ENCODE assay signal across 8 mouse cellular contexts in the genomic region with DNA sequence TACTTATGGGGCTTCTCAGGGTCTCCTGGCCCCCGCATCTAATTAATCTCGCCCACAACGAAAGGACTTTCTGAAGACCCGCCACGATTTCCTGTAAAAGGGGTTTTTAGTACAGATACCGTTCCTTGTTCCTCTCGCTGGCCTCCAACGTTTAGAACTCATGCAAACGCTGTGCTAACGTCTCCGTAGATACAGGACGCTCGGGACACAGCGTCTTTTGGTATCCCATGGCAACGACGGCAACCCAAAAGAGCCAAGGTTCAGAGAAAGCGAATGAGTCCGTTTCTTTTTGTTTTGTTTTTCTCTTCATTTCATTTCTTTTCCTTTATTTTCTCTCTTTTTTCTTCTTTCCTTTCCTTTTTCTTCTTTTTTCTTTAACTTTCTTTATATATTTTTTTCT. TPM values are rescaled to one million over a fixed set of nuclear protein-coding genes. Genes with fewer than 3 reads are reported as not detected.
DNase-seq lines count a peak whose midpoint lies in the region; ATAC-seq lines count a peak whose summit lies in the region.

A gene (minus strand): TSS at position 198 of the 400 bp plus-strand sequence.

- H3K9ac ChIP-seq in forebrain, embryonic 12.5 days: 0 out of 2 replicates have a peak within 1 kb of the TSS, but pooled peaks have one; percentile 9
- H3K9ac ChIP-seq in limb, embryonic 11.5 days (ENCODE audit: low read length): no peak within 1 kb of the TSS
- H3K9ac ChIP-seq in neural tube, embryonic 15.5 days (replicated peaks): no peak within 1 kb of the TSS; the same call in 1 of the 2 replicates

- no peaks in the 10 kb centered on the region for H3K4me1 ChIP-seq in forebrain, embryonic 12.5 days
- H3K4me1 ChIP-seq in limb, embryonic 11.5 days (ENCODE audit: control insufficient read depth, insufficient read depth, low read length): no peaks in the 10 kb centered on the region
- no peaks in the 10 kb centered on the region for H3K4me1 ChIP-seq in neural tube, embryonic 15.5 days

- 1% methylated on average over 18 of the region's 18 CpGs for WGBS in forebrain, embryonic 12.5 days
- WGBS in limb, embryonic 11.5 days: 4% methylated on average over 18 of the region's 18 CpGs
- 1% methylated on average over 18 of the region's 18 CpGs for WGBS in neural tube, embryonic 15.5 days

- peak; percentile 39 for DNase-seq in ovary, postnatal 36 days (ENCODE audit: low spot score)
- no peak for DNase-seq in ovary, postnatal 10 days (ENCODE audit: low spot score)
- DNase-seq in kidney, adult 8-10 months: peak; percentile 65 to 84
- DNase-seq in limb, embryonic 11.5 days (ENCODE audit: low spot score): peak; percentile 65
- DNase-seq in urinary bladder, postnatal 25 days (ENCODE audit: low spot score): no peak

- no peaks in the 10 kb centered on the region for H3K9me3 ChIP-seq in forebrain, embryonic 12.5 days
- no peaks in the 10 kb centered on the region for H3K9me3 ChIP-seq in limb, embryonic 11.5 days (ENCODE audit: control insufficient read depth, low read length)
- no peaks in the 10 kb centered on the region for H3K9me3 ChIP-seq in neural tube, embryonic 15.5 days (replicated peaks)

- H3K4me3 ChIP-seq in forebrain, embryonic 12.5 days (replicated peaks): peak within 1 kb of the TSS; percentile 35
- no peak within 1 kb of the TSS for H3K4me3 ChIP-seq in limb, embryonic 11.5 days (ENCODE audit: low read depth, low read length)
- H3K4me3 ChIP-seq in neural tube, embryonic 15.5 days (replicated peaks): peak within 1 kb of the TSS; percentile 44

- H3K36me3 ChIP-seq in forebrain, embryonic 12.5 days (replicated peaks): no peaks in the 10 kb centered on the region
- no peaks in the 10 kb centered on the region for H3K36me3 ChIP-seq in limb, embryonic 11.5 days (ENCODE audit: control insufficient read depth, insufficient read depth, low read length)
- no peaks in the 10 kb centered on the region for H3K36me3 ChIP-seq in neural tube, embryonic 15.5 days

- peak within 1 kb of the TSS; percentile 57 for H3K4me2 ChIP-seq in forebrain, embryonic 12.5 days
- H3K4me2 ChIP-seq in limb, embryonic 11.5 days (ENCODE audit: low read depth, severe bottlenecking): peak within 1 kb of the TSS; percentile 22; the same call in 1 of the 2 replicates
- H3K4me2 ChIP-seq in neural tube, embryonic 15.5 days: peak within 1 kb of the TSS; percentile 61

- H3K27ac ChIP-seq in forebrain, embryonic 12.5 days: no peak within 1 kb of the TSS
- H3K27ac ChIP-seq in limb, embryonic 11.5 days (replicated peaks; ENCODE audit: low read depth, low read length): no peak within 1 kb of the TSS
- no peak within 1 kb of the TSS for H3K27ac ChIP-seq in neural tube, embryonic 15.5 days (replicated peaks)

- ATAC-seq in forebrain, embryonic 12.5 days (ENCODE audit: low FRiP score): no peak
- ATAC-seq in limb, embryonic 11.5 days (ENCODE audit: insufficient number of reproducible peaks, low FRiP score, low TSS enrichment, low read depth): no peak
- peak; percentile 81; the same call in 1 of the 2 replicates for ATAC-seq in neural tube, embryonic 15.5 days (ENCODE audit: low FRiP score)
- no peak for ATAC-seq in megakaryocyte, adult 5-6 weeks (ENCODE audit: poor library complexity, severe bottlenecking)

- H3K27me3 ChIP-seq in forebrain, embryonic 12.5 days: peaks cover 58% of the 10 kb centered on the region
- peaks cover 5% of the 10 kb centered on the region for H3K27me3 ChIP-seq in limb, embryonic 11.5 days (ENCODE audit: control insufficient read depth, insufficient read depth, low read length)
- peaks cover 62% of the 10 kb centered on the region for H3K27me3 ChIP-seq in neural tube, embryonic 15.5 days (replicated peaks)

RNA-seq across cellular contexts. Expression of the gene that starts here (rescaled TPM):
- polyA plus RNA-seq in forebrain, embryonic 12.5 days (2016; fragmentation: Nextera tagmentation; extraction: Ambion mirVana): 0.24 and 0.55 TPM in 2 replicates
- polyA plus RNA-seq in limb, embryonic 11.5 days (2014; fragmentation: Nextera tagmentation; extraction: Ambion mirVana): not detected in 2 replicates
- 0.41 and 0.43 TPM in 2 replicates for polyA plus RNA-seq in neural tube, embryonic 15.5 days (2015; fragmentation: Nextera tagmentation; extraction: Ambion mirVana)
- not detected in 2 replicates for total RNA-seq in megakaryocyte, adult 5-6 weeks (2015)
- not detected in 2 replicates for total RNA-seq in megakaryocyte, adult 5-6 weeks (2017)

Comparison
In these comparisons a context has a peak if more than half of its experiments do, and no peak if none do; other contexts are left out.
1. DNase-seq: peak in ovary, postnatal 36 days (single experiment) and kidney, adult 8-10 months (2 of 2); none in ovary, postnatal 10 days (single experiment) and urinary bladder, postnatal 25 days (single experiment).
2. Peak in DNase-seq and H3K4me2 ChIP-seq in limb, embryonic 11.5 days; RNA of the gene not detected or under 1 TPM.
3. Peak in ATAC-seq, H3K4me3 ChIP-seq and H3K4me2 ChIP-seq in neural tube, embryonic 15.5 days; RNA of the gene not detected or under 1 TPM.
4. Peak in every context shown above with its lines, with median percentiles within 50 percentile points of each other: H3K4me2 ChIP-seq.